Mouse (Mus musculus): ENCODE data around the gene Bmp6. TPM values are rescaled to one million over a fixed set of nuclear protein-coding genes. Genes with fewer than 3 reads are reported as not detected.

Bmp6 gene
- polyA plus RNA-seq, 1 experiment from 2014 or later = 1.3 TPM

- Histone ChIP-seq H3K4me1 (ENCODE audit: control insufficient read depth, insufficient read depth, low read length) (no peaks in the 10 kb centered on the region), H3K27me3 (ENCODE audit: control insufficient read depth, insufficient read depth, low read length) (no peaks in the 10 kb centered on the region), H3K9me3 (ENCODE audit: control insufficient read depth, low read length) (no peaks in the 10 kb centered on the region), H3K27ac (ENCODE audit: low read depth, low read length) (no peak overlapping the region), H3K4me3 (ENCODE audit: low read depth, low read length) (no peak overlapping the region), H3K4me2 (ENCODE audit: low read depth, low read length) (no peak overlapping the region), H3K9ac (replicated peaks; ENCODE audit: low read depth, low read length) (no peak overlapping the region), H3K36me3 (ENCODE audit: control insufficient read depth, insufficient read depth, low read length) (no peaks in the 10 kb centered on the region)
- ATAC-seq (ENCODE audit: low read depth) = no peak
- WGBS = 86% methylated on average over 8 of the region's 8 CpGs
These were observed 55.8 kb downstream of the Bmp6 start for GRCm38 (mm10) chr13:38400662-38401061.

- no peaks in the 10 kb centered on the region for H3K9me3 ChIP-seq (ENCODE audit: control insufficient read depth, low read length)
- H3K4me1 ChIP-seq (ENCODE audit: control insufficient read depth, insufficient read depth, low read length) = no peaks in the 10 kb centered on the region; the same call in 1 of the 2 replicates
- no peaks in the 10 kb centered on the region for H3K27me3 ChIP-seq (ENCODE audit: control insufficient read depth, insufficient read depth, low read length)
- H3K4me3 ChIP-seq (ENCODE audit: low read depth, low read length) = no peak overlapping the region
- H3K9ac ChIP-seq (replicated peaks; ENCODE audit: low read depth, low read length) = no peak overlapping the region
- no peak overlapping the region for H3K4me2 ChIP-seq (ENCODE audit: low read depth, low read length)
- ATAC-seq (ENCODE audit: low read depth) = no peak
- no peak overlapping the region for H3K27ac ChIP-seq (ENCODE audit: low read depth, low read length)
- WGBS = 80% methylated on average over 6 of the region's 6 CpGs
- no peaks in the 10 kb centered on the region for H3K36me3 ChIP-seq (ENCODE audit: control insufficient read depth, insufficient read depth, low read length)
These were observed 62.9 kb downstream of the Bmp6 start for GRCm38 (mm10) chr13:38407611-38408315.

DNA sequence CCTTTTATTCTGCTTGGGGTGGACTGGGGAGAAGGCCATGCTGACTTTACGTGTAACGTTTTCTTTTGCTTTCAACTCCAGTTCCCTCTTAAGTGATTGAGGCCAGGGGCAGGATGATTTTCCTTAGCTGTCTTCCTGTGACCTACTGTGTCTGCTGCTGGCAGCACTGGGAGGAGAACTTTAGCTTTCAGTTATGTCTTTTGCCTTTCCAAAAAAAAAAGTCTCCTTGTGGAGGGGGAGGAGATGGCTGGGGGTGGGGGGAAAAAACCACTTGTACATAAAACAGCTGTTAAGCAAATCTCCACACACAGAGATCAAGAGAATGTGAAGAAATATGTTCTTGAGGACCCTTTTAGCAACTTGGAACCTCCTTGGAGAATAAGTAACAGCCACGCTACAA, 63.7 kb downstream of the Bmp6 start:
- no peak for ATAC-seq (ENCODE audit: low read depth)
- Histone ChIP-seq H3K9me3 (ENCODE audit: control insufficient read depth, low read length) (no peaks in the 10 kb centered on the region), H3K9ac (replicated peaks; ENCODE audit: low read depth, low read length) (no peak overlapping the region), H3K4me3 (ENCODE audit: low read depth, low read length) (no peak overlapping the region), H3K27ac (ENCODE audit: low read depth, low read length) (no peak overlapping the region), H3K4me2 (ENCODE audit: low read depth, low read length) (no peak overlapping the region), H3K4me1 (ENCODE audit: control insufficient read depth, insufficient read depth, low read length) (no peaks in the 10 kb centered on the region; the same call in 1 of the 2 replicates), H3K36me3 (ENCODE audit: control insufficient read depth, insufficient read depth, low read length) (no peaks in the 10 kb centered on the region), H3K27me3 (ENCODE audit: control insufficient read depth, insufficient read depth, low read length) (no peaks in the 10 kb centered on the region)
- WGBS = 72% methylated on average over 3 of the region's 3 CpGs

DNA sequence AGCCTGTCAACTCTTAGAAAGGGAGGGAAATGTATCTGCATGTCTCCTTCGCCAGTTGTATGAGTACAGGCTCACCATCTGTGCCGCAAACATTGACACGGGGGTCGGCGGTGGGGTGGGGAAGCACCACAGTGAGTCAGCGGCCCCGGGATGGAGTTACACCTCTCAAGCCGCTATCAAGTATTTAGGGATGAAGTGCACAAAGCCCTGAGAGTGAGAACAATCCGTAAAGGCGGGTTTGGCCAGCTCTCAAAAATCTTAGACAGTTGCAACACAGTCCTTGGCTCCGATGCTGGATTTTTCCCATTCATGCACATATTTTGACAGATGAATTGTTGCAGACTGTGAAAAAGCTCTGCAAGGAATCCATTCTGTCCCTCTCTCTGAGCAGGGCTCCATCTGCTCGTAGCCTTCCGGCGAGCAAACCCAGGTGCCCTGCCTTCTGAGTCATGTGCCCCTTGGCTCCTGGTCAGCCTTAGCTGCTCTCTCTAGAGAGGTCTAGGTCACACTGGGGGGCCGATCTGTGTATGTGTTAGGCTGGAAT, 65.5 kb downstream of the Bmp6 start:
- no peak overlapping the region for H3K27ac ChIP-seq (ENCODE audit: low read depth, low read length)
- WGBS = 48% methylated on average over 15 of the region's 15 CpGs
- no peak for ATAC-seq (ENCODE audit: low read depth)

GRCm38 (mm10) chr13:38419781-38420180, 74.9 kb downstream of the Bmp6 start:
- H3K27me3 ChIP-seq (ENCODE audit: control insufficient read depth, insufficient read depth, low read length) = no peaks in the 10 kb centered on the region
- no peaks in the 10 kb centered on the region for H3K9me3 ChIP-seq (ENCODE audit: control insufficient read depth, low read length)
- H3K27ac ChIP-seq (ENCODE audit: low read depth, low read length) = no peak overlapping the region
- no peak for ATAC-seq (ENCODE audit: low read depth)
- H3K36me3 ChIP-seq (ENCODE audit: control insufficient read depth, insufficient read depth, low read length) = no peaks in the 10 kb centered on the region
- 96% methylated on average over 7 of the region's 7 CpGs for WGBS
- H3K4me3 ChIP-seq (ENCODE audit: low read depth, low read length) = no peak overlapping the region
- H3K9ac ChIP-seq (replicated peaks; ENCODE audit: low read depth, low read length) = no peak overlapping the region
- no peaks in the 10 kb centered on the region for H3K4me1 ChIP-seq (ENCODE audit: control insufficient read depth, insufficient read depth, low read length)
- H3K4me2 ChIP-seq (ENCODE audit: low read depth, low read length) = no peak overlapping the region

More for the DNA sequence above, 65.5 kb downstream of the Bmp6 start:
- Histone ChIP-seq H3K36me3 (ENCODE audit: control insufficient read depth, insufficient read depth, low read length) (no peaks in the 10 kb centered on the region), H3K9ac (replicated peaks; ENCODE audit: low read depth, low read length) (no peak overlapping the region), H3K4me2 (ENCODE audit: low read depth, low read length) (no peak overlapping the region), H3K4me3 (ENCODE audit: low read depth, low read length) (no peak overlapping the region), H3K27me3 (ENCODE audit: control insufficient read depth, insufficient read depth, low read length) (no peaks in the 10 kb centered on the region), H3K4me1 (ENCODE audit: control insufficient read depth, insufficient read depth, low read length) (no peaks in the 10 kb centered on the region; the same call in 1 of the 2 replicates), H3K9me3 (ENCODE audit: control insufficient read depth, low read length) (no peaks in the 10 kb centered on the region)

GRCm38 (mm10) chr13:38422491-38422890, 77.6 kb downstream of the Bmp6 start:
- no peak overlapping the region for H3K9ac ChIP-seq (replicated peaks; ENCODE audit: low read depth, low read length)
- no peak for ATAC-seq (ENCODE audit: low read depth)
- WGBS = 87% methylated on average over 5 of the region's 5 CpGs
- H3K4me2 ChIP-seq (ENCODE audit: low read depth, low read length) = no peak overlapping the region
- no peak overlapping the region for H3K4me3 ChIP-seq (ENCODE audit: low read depth, low read length)
- no peaks in the 10 kb centered on the region for H3K36me3 ChIP-seq (ENCODE audit: control insufficient read depth, insufficient read depth, low read length)
- no peak overlapping the region for H3K27ac ChIP-seq (ENCODE audit: low read depth, low read length)
- H3K27me3 ChIP-seq (ENCODE audit: control insufficient read depth, insufficient read depth, low read length) = no peaks in the 10 kb centered on the region
- no peaks in the 10 kb centered on the region for H3K4me1 ChIP-seq (ENCODE audit: control insufficient read depth, insufficient read depth, low read length)
- H3K9me3 ChIP-seq (ENCODE audit: control insufficient read depth, low read length) = no peaks in the 10 kb centered on the region

DNA sequence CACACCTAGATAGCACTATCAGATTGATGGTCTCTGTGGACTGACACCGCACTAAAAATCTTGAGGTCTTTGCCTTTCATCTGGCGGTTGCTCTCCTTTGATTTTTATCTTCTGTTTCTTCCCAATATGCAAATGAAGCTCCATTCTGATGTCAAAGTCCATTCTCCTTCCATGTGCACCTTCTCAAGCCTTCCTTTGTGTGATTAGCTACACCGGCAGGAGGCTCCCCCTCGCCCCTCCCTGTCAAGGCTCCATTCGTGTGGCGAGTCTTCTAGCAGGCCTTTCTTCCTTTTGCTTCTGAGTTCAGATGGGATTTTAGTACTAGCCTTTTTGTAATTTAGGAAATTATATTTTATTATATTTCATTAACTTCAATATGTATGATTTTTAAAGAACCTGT, 80.4 kb downstream of the Bmp6 start:
- no peak overlapping the region for H3K9ac ChIP-seq (replicated peaks; ENCODE audit: low read depth, low read length)
- H3K27me3 ChIP-seq (ENCODE audit: control insufficient read depth, insufficient read depth, low read length) = no peaks in the 10 kb centered on the region
- ATAC-seq (ENCODE audit: low read depth) = no peak
- H3K36me3 ChIP-seq (ENCODE audit: control insufficient read depth, insufficient read depth, low read length) = no peaks in the 10 kb centered on the region
- H3K27ac ChIP-seq (ENCODE audit: low read depth, low read length) = no peak overlapping the region
- 44% methylated on average over 6 of the region's 6 CpGs for WGBS
- H3K4me1 ChIP-seq (ENCODE audit: control insufficient read depth, insufficient read depth, low read length) = no peaks in the 10 kb centered on the region
- no peaks in the 10 kb centered on the region for H3K9me3 ChIP-seq (ENCODE audit: control insufficient read depth, low read length)
- no peak overlapping the region for H3K4me2 ChIP-seq (ENCODE audit: low read depth, low read length)
- no peak overlapping the region for H3K4me3 ChIP-seq (ENCODE audit: low read depth, low read length)

DNA sequence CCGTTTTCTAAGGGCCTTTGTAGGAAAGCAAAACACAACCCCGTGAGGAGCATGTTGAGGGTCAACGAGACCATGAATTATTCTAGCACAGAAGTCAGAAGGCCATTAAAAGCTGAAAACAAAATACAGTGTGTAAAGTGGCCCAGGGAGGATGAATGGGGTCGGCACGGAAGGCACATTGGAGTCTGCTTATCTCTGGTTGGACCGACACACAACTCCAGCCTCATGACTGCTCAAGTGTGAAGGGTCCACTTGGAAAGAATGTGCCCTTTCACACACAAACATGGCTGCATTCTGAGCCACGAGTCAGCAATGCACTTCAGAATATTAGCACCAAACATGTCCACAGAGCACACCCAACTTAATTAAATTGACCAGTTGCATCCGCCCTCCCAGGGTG, 84.8 kb downstream of the Bmp6 start:
- Histone ChIP-seq H3K36me3 (ENCODE audit: control insufficient read depth, insufficient read depth, low read length) (no peaks in the 10 kb centered on the region), H3K9me3 (ENCODE audit: control insufficient read depth, low read length) (no peaks in the 10 kb centered on the region), H3K4me2 (ENCODE audit: low read depth, low read length) (no peak overlapping the region), H3K4me1 (ENCODE audit: control insufficient read depth, insufficient read depth, low read length) (no peaks in the 10 kb centered on the region), H3K27me3 (ENCODE audit: control insufficient read depth, insufficient read depth, low read length) (no peaks in the 10 kb centered on the region), H3K4me3 (ENCODE audit: low read depth, low read length) (no peak overlapping the region), H3K9ac (replicated peaks; ENCODE audit: low read depth, low read length) (no peak overlapping the region), H3K27ac (ENCODE audit: low read depth, low read length) (no peak overlapping the region)
- WGBS = 73% methylated on average over 8 of the region's 8 CpGs
- ATAC-seq (ENCODE audit: low read depth) = no peak

- Histone ChIP-seq H3K36me3 (ENCODE audit: control insufficient read depth, insufficient read depth, low read length) (no peaks in the 10 kb centered on the region), H3K4me2 (ENCODE audit: low read depth, low read length) (no peak overlapping the region), H3K9ac (replicated peaks; ENCODE audit: low read depth, low read length) (no peak overlapping the region), H3K27me3 (ENCODE audit: control insufficient read depth, insufficient read depth, low read length) (no peaks in the 10 kb centered on the region), H3K9me3 (ENCODE audit: control insufficient read depth, low read length) (no peaks in the 10 kb centered on the region), H3K4me1 (ENCODE audit: control insufficient read depth, insufficient read depth, low read length) (no peaks in the 10 kb centered on the region), H3K27ac (ENCODE audit: low read depth, low read length) (no peak overlapping the region), H3K4me3 (ENCODE audit: low read depth, low read length) (no peak overlapping the region)
- no peak for ATAC-seq (ENCODE audit: low read depth)
- WGBS = 82% methylated on average over 6 of the region's 6 CpGs
These were observed 85.2 kb downstream of the Bmp6 start for GRCm38 (mm10) chr13:38430075-38430474.
